Mouse (Mus musculus) embryonic fibroblast, embryonic 13.5 days (primary cell): Measurements from ENCODE around the gene Smox.

Source experiments
- CTCF ChIP-seq: IDR thresholded peaks from 2 replicates; pipeline ENCODE4 v1.5.1; 2011; ENCODE audit warnings: mild to moderate bottlenecking, control low read depth, low read length, moderate library complexity, borderline replicate concordance; ENCODE audit not compliant: insufficient read depth
- POLR2A ChIP-seq: IDR thresholded peaks from 2 replicates; pipeline ENCODE4 v1.6.1; 2011; ENCODE audit warnings: low read depth, mild to moderate bottlenecking, control low read depth, low read length, moderate library complexity

DNA sequence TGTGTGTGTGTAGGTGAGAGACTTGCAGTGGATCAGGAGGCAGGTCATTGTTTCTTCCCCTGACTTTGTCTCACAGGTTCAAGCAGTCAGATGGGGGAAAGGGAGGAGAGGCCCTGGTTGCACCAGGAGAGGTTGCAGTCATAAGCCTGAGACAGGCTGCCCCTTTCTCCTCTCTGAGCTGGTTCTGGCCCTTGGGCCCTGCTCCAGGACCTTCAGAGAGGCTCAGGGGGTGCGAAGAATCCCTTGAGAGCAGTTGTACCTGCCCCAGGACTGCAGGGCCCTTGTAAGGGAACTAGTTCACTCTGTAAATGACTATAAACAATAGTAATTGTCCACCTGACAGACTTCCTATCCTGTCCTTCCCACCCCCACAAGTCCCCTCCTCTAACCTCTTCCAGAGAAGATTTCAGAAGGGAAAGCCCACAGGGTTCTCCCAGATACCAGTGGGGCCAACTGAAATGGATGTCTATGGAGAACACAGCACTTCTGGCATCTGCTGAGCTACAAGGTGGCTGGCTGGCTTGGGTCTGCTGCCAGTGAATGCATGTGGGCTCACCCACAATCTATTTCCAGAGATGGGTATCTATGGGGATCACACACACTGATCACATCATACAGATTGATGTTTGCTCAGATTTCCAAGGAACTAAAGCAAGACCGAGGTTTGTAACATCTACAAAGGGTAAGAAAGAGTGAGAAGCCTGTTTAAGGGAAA, 69.1 kb downstream of the Smox start:
- no peak for TF ChIP-seq CTCF
- TF ChIP-seq POLR2A, result no peak
